Mouse (Mus musculus) limb, embryonic 14.5 days (tissue): ENCODE data around the gene Gstp1. TPM values are rescaled to one million over a fixed set of nuclear protein-coding genes. Genes with fewer than 3 reads are reported as not detected.

Experiments used
- ATAC-seq: fragments of 200-750 bp; cut with Nextera tagmentation; 2 replicates; pipeline ENCODE4 v1.8.0; 2017; ENCODE audit warnings: low read depth, moderate number of reproducible peaks, moderate TSS enrichment; ENCODE audit not compliant: low FRiP score
- DNase-seq: peaks from one replicate; pipeline ENCODE4 v3.0.0-alpha.2; 2015; ENCODE audit warnings: low spot score
- H3K27ac ChIP-seq: fragments of 300-500 bp; sonication (generic); replicated peaks from 2 replicates; pipeline ENCODE4 v1.5.1; 2014; ENCODE audit warnings: low read depth, mild to moderate bottlenecking, low read length, moderate library complexity, mixed read lengths
- H3K27me3 ChIP-seq: fragments of 300-500 bp; sonication (generic); 2 replicates; pipeline ENCODE4 v1.6.1; 2014; ENCODE audit warnings: low read length, mixed read lengths; ENCODE audit not compliant: control insufficient read depth, insufficient read depth
- H3K36me3 ChIP-seq: fragments of 300-500 bp; sonication (generic); 2 replicates; pipeline ENCODE4 v1.6.1; 2014; ENCODE audit warnings: mild to moderate bottlenecking, low read length, moderate library complexity, mixed read lengths; ENCODE audit not compliant: control insufficient read depth, insufficient read depth
- H3K4me1 ChIP-seq: fragments of 300-500 bp; sonication (generic); 2 replicates; pipeline ENCODE4 v1.6.1; 2014; ENCODE audit warnings: antibody characterized with exemption, low read length, mixed read lengths; ENCODE audit not compliant: control insufficient read depth, insufficient read depth
- H3K4me2 ChIP-seq: fragments of 300-500 bp; sonication (generic); replicated peaks from 2 replicates; pipeline ENCODE4 v1.6.1; 2014; ENCODE audit warnings: low read depth, mild to moderate bottlenecking, low read length, moderate library complexity; ENCODE audit not compliant: severe bottlenecking
- H3K4me3 ChIP-seq: fragments of 300-500 bp; sonication (generic); replicated peaks from 2 replicates; pipeline ENCODE4 v1.5.1; 2014; ENCODE audit warnings: low read length
- H3K9ac ChIP-seq: fragments of 300-500 bp; sonication (generic); 2 replicates; pipeline ENCODE4 v1.6.1; 2014; ENCODE audit warnings: mild to moderate bottlenecking, low read depth, low read length, moderate library complexity; ENCODE audit not compliant: severe bottlenecking
- H3K9me3 ChIP-seq: fragments of 300-500 bp; sonication (generic); 2 replicates; pipeline ENCODE4 v1.6.1; 2016; ENCODE audit warnings: low read length; ENCODE audit not compliant: control insufficient read depth
- POLR2A ChIP-seq: fragments of 200-500 bp; IDR thresholded peaks from 2 replicates; pipeline ENCODE4 v1.8.0; 2012; ENCODE audit warnings: inconsistent platforms, mild to moderate bottlenecking, moderate library complexity, borderline replicate concordance; ENCODE audit not compliant: insufficient read depth, insufficient read length; ENCODE audit errors: extremely low read depth
- WGBS: fragments of 180-500 bp; shearing (Covaris S2); extraction: QIAGEN DNeasy Blood & Tissue Kit; methylation state at CpG from one replicate; pipeline ENCODE4 v1.1.7; 2014; 5-methylcytosine and 5-hydroxymethylcytosine counted together
- polyA plus RNA-seq, 2 experiments: library from polyadenylated mRNA; depleted of rRNA in 1 of 2; stranded (reverse) in 1 of 2; unstranded in 1 of 2; fragments of >200 nt; fragmentation: Nextera tagmentation in 1 of 2; extraction: Ambion mirVana in 1 of 2; gene quantifications; 2 replicates each; pipeline versions ENCODE4 v1.2.1 to v1.2.3; 2012 to 2014

Gene Gstp1
- polyA plus RNA-seq, 2 experiments: 291 to 508 TPM

GRCm38 (mm10) chr19:3995505-3995904 is 42.3 kb downstream of the Gstp1 start:
- no peak for TF ChIP-seq POLR2A
- Histone ChIP-seq H3K4me2 (no peak overlapping the region), H3K4me3 (no peak overlapping the region), H3K9me3 (no peaks in the 10 kb centered on the region), H3K27ac (no peak overlapping the region), H3K4me1 (peaks cover 4% of the 10 kb centered on the region; the same call in 1 of the 2 replicates), H3K9ac (no peak overlapping the region), H3K36me3 (no peaks in the 10 kb centered on the region), H3K27me3 (no peaks in the 10 kb centered on the region)
- DNase-seq (no peak), ATAC-seq (no peak)
- 91% methylated on average over 3 of the region's 3 CpGs for WGBS

- TF ChIP-seq POLR2A: no peak
- Histone ChIP-seq H3K4me1 (peaks cover 4% of the 10 kb centered on the region; the same call in 1 of the 2 replicates), H3K27me3 (no peaks in the 10 kb centered on the region), H3K4me2 (no peak overlapping the region), H3K4me3 (no peak overlapping the region), H3K36me3 (no peaks in the 10 kb centered on the region), H3K27ac (no peak overlapping the region), H3K9me3 (no peaks in the 10 kb centered on the region), H3K9ac (no peak overlapping the region)
- WGBS: 74% methylated on average over 6 of the region's 6 CpGs
- DNase-seq (no peak), ATAC-seq (no peak)
Measured at GRCm38 (mm10) chr19:3994932-3995331, 42.9 kb downstream of the Gstp1 start.

- 48% methylated on average over 5 of the region's 5 CpGs for WGBS
- no peak within 1 kb of the TSS for H3K27ac ChIP-seq
- no peak for TF ChIP-seq POLR2A
Measured at GRCm38 (mm10) chr19:3992416-3992815, 45.4 kb downstream of the Gstp1 start, which contains the start of gene Tbx10. Gene Tbx10, plus strand, starts transcription at chr19:3992752.

GRCm38 (mm10) chr19:3991966-3992365 is 45.8 kb downstream of the Gstp1 start:
- H3K9ac ChIP-seq: no peak overlapping the region
- H3K9me3 ChIP-seq: peaks cover 4% of the 10 kb centered on the region; the same call in 1 of the 2 replicates
- no peak overlapping the region for H3K27ac ChIP-seq
- no peaks in the 10 kb centered on the region for H3K27me3 ChIP-seq
- H3K4me1 ChIP-seq: peaks cover 1% of the 10 kb centered on the region
- H3K4me2 ChIP-seq: no peak overlapping the region
- TF ChIP-seq POLR2A: no peak
- ATAC-seq: no peak
- DNase-seq: no peak
- H3K4me3 ChIP-seq: no peak overlapping the region
- WGBS: 76% methylated on average over 3 of the region's 3 CpGs
- H3K36me3 ChIP-seq: no peaks in the 10 kb centered on the region

More at GRCm38 (mm10) chr19:3992416-3992815, 45.4 kb downstream of the Gstp1 start, which contains the start of gene Tbx10:
- H3K9me3 ChIP-seq: peaks cover 4% of the 10 kb centered on the region; the same call in 1 of the 2 replicates
- no peak within 1 kb of the TSS for H3K9ac ChIP-seq
- no peak within 1 kb of the TSS for H3K4me2 ChIP-seq
- ATAC-seq (no peak), DNase-seq (no peak)
- H3K4me1 ChIP-seq: no peaks in the 10 kb centered on the region
- H3K27me3 ChIP-seq: no peaks in the 10 kb centered on the region
- H3K4me3 ChIP-seq: no peak within 1 kb of the TSS
- no peaks in the 10 kb centered on the region for H3K36me3 ChIP-seq

GRCm38 (mm10) chr19:3991562-3991961 is 46.2 kb downstream of the Gstp1 start:
- no peaks in the 10 kb centered on the region for H3K36me3 ChIP-seq
- DNase-seq (no peak), ATAC-seq (no peak)
- WGBS: 94% methylated on average over 3 of the region's 3 CpGs
- no peak overlapping the region for H3K27ac ChIP-seq
- TF ChIP-seq POLR2A: no peak
- H3K9me3 ChIP-seq: peaks cover 4% of the 10 kb centered on the region; the same call in 1 of the 2 replicates
- no peak overlapping the region for H3K9ac ChIP-seq
- H3K4me2 ChIP-seq: no peak overlapping the region
- peaks cover 5% of the 10 kb centered on the region for H3K4me1 ChIP-seq
- no peaks in the 10 kb centered on the region for H3K27me3 ChIP-seq
- H3K4me3 ChIP-seq: no peak overlapping the region
